In genomic region chr6:31592128-31592527, GRCm38 (mm10) we compare ENCODE assay signal across 11 mouse cellular contexts. TPM values are rescaled to one million over a fixed set of nuclear protein-coding genes. Genes with fewer than 3 reads are reported as not detected.
A peak's percentile ranks its signal among the peaks of the same experiment; 100 is the strongest.
DNase-seq lines count a peak whose midpoint lies in the region; ATAC-seq and TF ChIP-seq lines count a peak whose summit lies in the region.
"Had no signal": no experiment of that assay in that cellular context is flagged by ENCODE, and none has a peak within 500 bp of the region (broad histone marks: within the 10 kb centered on the region; RNA-seq: fewer than 3 reads in every experiment).

No protein-coding gene starts in this region.

- DNase-seq in stomach, postnatal 0 days (ENCODE audit: low spot score): no peak
- DNase-seq in urinary bladder, postnatal 25 days (ENCODE audit: low spot score): no peak
- no peak for DNase-seq in adipocyte (ENCODE audit: low spot score)
- DNase-seq: cerebellum, adult 18-20 months; right cerebral cortex, postnatal 4 days had no signal

- peak overlapping the region; percentile 48; the same call in 1 of the 2 replicates for H3K27ac ChIP-seq in intestine, embryonic 15.5 days
- no peak overlapping the region for H3K27ac ChIP-seq in intestine, embryonic 16.5 days (ENCODE audit: low read length)
- 0 out of 2 replicates have a peak overlapping the region, but pooled peaks have one; percentile 41 for H3K27ac ChIP-seq in stomach, embryonic 14.5 days (ENCODE audit: low read length)
- no peak overlapping the region for H3K27ac ChIP-seq in stomach, postnatal 0 days (replicated peaks)
- H3K27ac ChIP-seq: midbrain, embryonic 13.5 days had no signal

- no peaks in the 10 kb centered on the region for H3K27me3 ChIP-seq in erythroblast, embryonic 14.5 days (ENCODE audit: control insufficient read depth)
- no peaks in the 10 kb centered on the region for H3K27me3 ChIP-seq in intestine, embryonic 15.5 days (replicated peaks)
- H3K27me3 ChIP-seq in intestine, embryonic 16.5 days (replicated peaks; ENCODE audit: control insufficient read depth, insufficient read depth, low read length): no peaks in the 10 kb centered on the region
- H3K27me3 ChIP-seq in stomach, embryonic 14.5 days (ENCODE audit: control insufficient read depth, insufficient read depth, low read length): no peaks in the 10 kb centered on the region
- no peaks in the 10 kb centered on the region for H3K27me3 ChIP-seq in stomach, postnatal 0 days (ENCODE audit: control insufficient read depth, insufficient read depth, low read length)
- H3K27me3 ChIP-seq: midbrain, embryonic 13.5 days had no signal

- H3K4me1 ChIP-seq in erythroblast, embryonic 14.5 days (ENCODE audit: control insufficient read depth): peaks cover 91% of the 10 kb centered on the region
- peaks cover 23% of the 10 kb centered on the region for H3K4me1 ChIP-seq in intestine, embryonic 15.5 days (replicated peaks)
- peaks cover 22% of the 10 kb centered on the region for H3K4me1 ChIP-seq in intestine, embryonic 16.5 days (ENCODE audit: control insufficient read depth, insufficient read depth, low read length)
- H3K4me1 ChIP-seq in stomach, embryonic 14.5 days (ENCODE audit: control insufficient read depth, insufficient read depth, low read length): peaks cover 17% of the 10 kb centered on the region
- peaks cover 5% of the 10 kb centered on the region; the same call in 1 of the 2 replicates for H3K4me1 ChIP-seq in stomach, postnatal 0 days (replicated peaks; ENCODE audit: control insufficient read depth, insufficient read depth)

- no peak overlapping the region for H3K9ac ChIP-seq in intestine, embryonic 15.5 days
- H3K9ac ChIP-seq in intestine, embryonic 16.5 days (ENCODE audit: low read depth, low read length): no peak overlapping the region
- no peak overlapping the region for H3K9ac ChIP-seq in stomach, embryonic 14.5 days (replicated peaks; ENCODE audit: low read depth, low read length)
- no peak overlapping the region for H3K9ac ChIP-seq in stomach, postnatal 0 days (ENCODE audit: low read length)
- H3K9ac ChIP-seq: midbrain, embryonic 13.5 days had no signal

- H3K9me3 ChIP-seq in erythroblast, embryonic 14.5 days (ENCODE audit: control insufficient read depth, low read length): no peaks in the 10 kb centered on the region
- no peaks in the 10 kb centered on the region for H3K9me3 ChIP-seq in intestine, embryonic 15.5 days
- no peaks in the 10 kb centered on the region for H3K9me3 ChIP-seq in intestine, embryonic 16.5 days (ENCODE audit: control insufficient read depth, low read length)
- no peaks in the 10 kb centered on the region for H3K9me3 ChIP-seq in stomach, embryonic 14.5 days (ENCODE audit: control insufficient read depth, low read depth, low read length)
- H3K9me3 ChIP-seq in stomach, postnatal 0 days (ENCODE audit: control insufficient read depth, low read length): no peaks in the 10 kb centered on the region
- H3K9me3 ChIP-seq: midbrain, embryonic 13.5 days had no signal

- no peak overlapping the region for H3K4me2 ChIP-seq in intestine, embryonic 15.5 days (replicated peaks)
- no peak overlapping the region for H3K4me2 ChIP-seq in intestine, embryonic 16.5 days (ENCODE audit: low read depth, low read length)
- no peak overlapping the region for H3K4me2 ChIP-seq in stomach, embryonic 14.5 days (replicated peaks; ENCODE audit: low read depth, low read length)
- H3K4me2 ChIP-seq in stomach, postnatal 0 days (replicated peaks; ENCODE audit: low read depth): no peak overlapping the region
- H3K4me2 ChIP-seq: midbrain, embryonic 13.5 days had no signal

- H3K4me3 ChIP-seq in erythroblast, embryonic 14.5 days (replicated peaks): peak overlapping the region; percentile 28
- no peak overlapping the region for H3K4me3 ChIP-seq in intestine, embryonic 15.5 days (replicated peaks)
- no peak overlapping the region for H3K4me3 ChIP-seq in intestine, embryonic 16.5 days (ENCODE audit: low read length)
- no peak overlapping the region for H3K4me3 ChIP-seq in stomach, embryonic 14.5 days (ENCODE audit: low read depth, low read length)
- no peak overlapping the region for H3K4me3 ChIP-seq in stomach, postnatal 0 days (ENCODE audit: low read depth, low read length)
- H3K4me3 ChIP-seq: midbrain, embryonic 13.5 days had no signal

- 72% methylated on average over 2 of the region's 2 CpGs for WGBS in intestine, embryonic 15.5 days
- WGBS in intestine, embryonic 16.5 days: 78% methylated on average over 2 of the region's 2 CpGs
- WGBS in stomach, embryonic 14.5 days: 75% methylated on average over 2 of the region's 2 CpGs
- 68% methylated on average over 2 of the region's 2 CpGs for WGBS in stomach, postnatal 0 days

- TF ChIP-seq CTCF in stomach, postnatal 0 days (IDR thresholded peaks at IDR 0.05; ENCODE audit: low read depth): no peak

- no peak for ATAC-seq in erythroblast, adult 5-6 weeks (replicated peaks; ENCODE audit: low FRiP score, poor library complexity, severe bottlenecking)
- no peak for ATAC-seq in intestine, embryonic 15.5 days
- ATAC-seq in intestine, embryonic 16.5 days: no peak
- ATAC-seq in stomach, embryonic 14.5 days (ENCODE audit: insufficient number of reproducible peaks, insufficient read depth, low FRiP score, low read depth): no peak
- no peak for ATAC-seq in stomach, postnatal 0 days (ENCODE audit: low FRiP score, low TSS enrichment)
- ATAC-seq: midbrain, embryonic 13.5 days had no signal

- H3K36me3 ChIP-seq in erythroblast, embryonic 14.5 days (ENCODE audit: control insufficient read depth): peaks cover 2% of the 10 kb centered on the region; the same call in 1 of the 2 replicates
- H3K36me3 ChIP-seq in intestine, embryonic 15.5 days: no peaks in the 10 kb centered on the region
- no peaks in the 10 kb centered on the region for H3K36me3 ChIP-seq in intestine, embryonic 16.5 days (ENCODE audit: control insufficient read depth, insufficient read depth, low read length)
- no peaks in the 10 kb centered on the region for H3K36me3 ChIP-seq in stomach, embryonic 14.5 days (ENCODE audit: control insufficient read depth, insufficient read depth, low read length)
- H3K36me3 ChIP-seq in stomach, postnatal 0 days (ENCODE audit: control insufficient read depth, insufficient read depth, low read length): no peaks in the 10 kb centered on the region
- H3K36me3 ChIP-seq: midbrain, embryonic 13.5 days had no signal

- no peak for TF ChIP-seq EP300 in stomach, postnatal 0 days (optimal IDR thresholded peaks at IDR 0.05)

RNA-seq across cellular contexts. Expression of gene Podxl, which starts 28.3 kb away (rescaled TPM):
- 0.23 and 0.29 TPM in 2 replicates for polyA plus RNA-seq in erythroblast, embryonic 14.5 days (2012)
- total RNA-seq in erythroblast, adult 5-6 weeks (2015; ENCODE audit: low replicate concordance): not detected in 2 replicates
- not detected in 2 replicates for total RNA-seq in erythroblast, adult 5-6 weeks (2017; ENCODE audit: low replicate concordance)
- 45.0 and 45.3 TPM in 2 replicates for polyA plus RNA-seq in intestine, embryonic 15.5 days (2015; fragmentation: Nextera tagmentation; extraction: Ambion mirVana)
- 36.2 and 47.4 TPM in 2 replicates for polyA plus RNA-seq in intestine, embryonic 16.5 days (2015; fragmentation: Nextera tagmentation; extraction: Ambion mirVana)
- polyA plus RNA-seq in stomach, embryonic 14.5 days (2014; fragmentation: Nextera tagmentation; extraction: Ambion mirVana): 20.8 and 23.6 TPM in 2 replicates
- polyA plus RNA-seq in stomach, postnatal 0 days (2015; fragmentation: Nextera tagmentation; extraction: Ambion mirVana): 6.6 and 6.7 TPM in 2 replicates

Comparison
In these comparisons a context has a peak if more than half of its experiments do, and no peak if none do; other contexts are left out.
1. H3K27ac ChIP-seq: peak in intestine, embryonic 15.5 days (single experiment) and stomach, embryonic 14.5 days (single experiment); none in intestine, embryonic 16.5 days (single experiment) and stomach, postnatal 0 days (single experiment).